Mouse (Mus musculus) C2C12 (cell line): Measurements from ENCODE around the gene Ankrd52. TPM values are rescaled to one million over a fixed set of nuclear protein-coding genes. Genes with fewer than 3 reads are reported as not detected.

ENCODE experiments used
- H3K27me3 ChIP-seq: one replicate; pipeline ENCODE4 v1.6.1; 2011; ENCODE audit not compliant: control insufficient read depth, insufficient read depth, insufficient read length
- H3K36me3 ChIP-seq: one replicate; pipeline ENCODE4 v1.6.1; 2011; ENCODE audit not compliant: control insufficient read depth, insufficient read depth
- H3K4me3 ChIP-seq: one replicate; pipeline ENCODE4 v1.5.1; 2011; ENCODE audit warnings: mild to moderate bottlenecking, control low read depth; ENCODE audit not compliant: poor library complexity, insufficient read depth, severe bottlenecking
- H3K79me2 ChIP-seq: one replicate; pipeline ENCODE4 v1.6.1; 2011; ENCODE audit not compliant: control insufficient read depth, insufficient read depth
- H3K79me3 ChIP-seq: one replicate; pipeline ENCODE4 v1.6.1; 2011; ENCODE audit warnings: low read depth, control low read depth
- H3ac ChIP-seq: one replicate; pipeline ENCODE3; 2011; ENCODE audit warnings: low read depth; ENCODE audit not compliant: control insufficient read depth, insufficient read length
- CEBPB ChIP-seq: IDR thresholded peaks from one replicate; pipeline ENCODE4 v1.6.1; 2011; ENCODE audit warnings: low read depth, mild to moderate bottlenecking, control low read depth, moderate library complexity
- CTCF ChIP-seq: IDR thresholded peaks from one replicate; pipeline ENCODE4 v1.5.1; 2011; ENCODE audit not compliant: control insufficient read depth, insufficient read depth, insufficient read length
- FOSL1 ChIP-seq: IDR thresholded peaks from one replicate; pipeline ENCODE4 v1.8.0; 2011; ENCODE audit warnings: mild to moderate bottlenecking, low read length; ENCODE audit not compliant: poor library complexity, insufficient read depth, severe bottlenecking
- MAX ChIP-seq: IDR thresholded peaks from one replicate; pipeline ENCODE4 v1.6.1; 2011; ENCODE audit warnings: mild to moderate bottlenecking, control low read depth
- MYOD1 ChIP-seq: IDR thresholded peaks from one replicate; pipeline ENCODE4 v1.6.1; 2011; ENCODE audit warnings: low read depth; ENCODE audit not compliant: control insufficient read depth, insufficient read length
- MYOG ChIP-seq: IDR thresholded peaks from one replicate; pipeline ENCODE4 v1.6.1; 2011; ENCODE audit not compliant: control insufficient read depth, insufficient read length; ENCODE audit errors: extremely low read depth
- USF1 ChIP-seq: IDR thresholded peaks from one replicate; pipeline ENCODE4 v1.6.1; 2011; ENCODE audit warnings: low read depth, mild to moderate bottlenecking, control low read depth, moderate library complexity
- polyA plus RNA-seq: library from polyadenylated mRNA; unstranded; fragments of >200 nt; fragmentation: generic; extraction: Trizol; gene quantifications from one replicate; pipeline ENCODE4 v1.2.1, GENCODE M21; 2012; ENCODE audit warnings: missing spikeins

Ankrd52 gene
- polyA plus RNA-seq, 1 experiment, result 35.9 TPM

DNA sequence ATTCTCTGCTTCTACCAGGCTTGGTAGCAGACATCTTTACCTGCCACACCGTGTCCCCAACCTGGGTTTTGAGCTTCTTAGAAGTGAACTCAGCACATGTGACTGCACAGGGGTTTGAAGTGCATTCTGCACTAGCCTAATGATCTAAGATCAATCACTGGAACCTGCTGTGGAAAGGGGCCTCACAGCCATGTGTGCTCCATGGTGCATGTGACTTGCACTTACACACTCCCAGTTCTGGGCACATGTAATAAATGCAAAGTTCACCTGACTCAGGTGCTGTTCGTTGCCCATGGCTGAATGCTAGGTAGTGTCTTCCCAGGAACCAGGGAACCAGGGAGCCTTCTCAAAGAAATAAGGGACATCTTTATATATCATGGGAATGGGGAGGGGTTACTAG lies 56.5 kb downstream of the Ankrd52 start:
- TF ChIP-seq MYOD1 (no peak), MAX (no peak), USF1 (no peak), CEBPB (no peak), CTCF (no peak)
- Histone ChIP-seq H3K79me3 (peaks cover 4% of the 10 kb centered on the region), H3K27me3 (no peaks in the 10 kb centered on the region), H3K79me2 (peaks cover 10% of the 10 kb centered on the region), H3K36me3 (peaks cover 81% of the 10 kb centered on the region), H3ac (no peak overlapping the region), H3K4me3 (no peak overlapping the region)

DNA sequence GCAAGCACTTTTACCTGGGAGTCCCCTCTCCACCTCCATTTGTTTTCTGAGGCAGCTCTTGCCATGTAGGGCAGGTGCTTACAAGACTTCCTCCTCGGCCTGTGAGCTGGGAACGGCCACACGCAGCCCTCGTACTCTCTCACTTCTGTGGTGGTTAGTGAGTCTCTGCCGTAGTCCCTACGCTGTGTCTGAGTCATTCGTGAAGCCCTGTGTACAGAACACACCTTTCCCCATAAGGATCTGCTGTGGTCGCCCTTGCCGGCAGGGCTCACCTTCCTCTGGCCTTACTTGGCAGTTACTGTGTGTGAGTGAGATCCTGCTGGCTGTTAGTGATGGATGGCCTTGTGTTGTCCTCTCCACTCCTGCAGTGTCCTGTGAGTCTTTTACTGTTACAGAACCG lies 57.8 kb downstream of the Ankrd52 start:
- peaks cover 4% of the 10 kb centered on the region for H3K79me3 ChIP-seq
- H3ac ChIP-seq, result no peak overlapping the region
- no peak overlapping the region for H3K4me3 ChIP-seq
- H3K36me3 ChIP-seq, result peaks cover 81% of the 10 kb centered on the region
- peaks cover 10% of the 10 kb centered on the region for H3K79me2 ChIP-seq
- no peaks in the 10 kb centered on the region for H3K27me3 ChIP-seq
- no peak for TF ChIP-seq MYOG
- no peak for TF ChIP-seq USF1
- TF ChIP-seq CTCF, result no peak
- TF ChIP-seq FOSL1, result no peak
- no peak for TF ChIP-seq MYOD1

DNA sequence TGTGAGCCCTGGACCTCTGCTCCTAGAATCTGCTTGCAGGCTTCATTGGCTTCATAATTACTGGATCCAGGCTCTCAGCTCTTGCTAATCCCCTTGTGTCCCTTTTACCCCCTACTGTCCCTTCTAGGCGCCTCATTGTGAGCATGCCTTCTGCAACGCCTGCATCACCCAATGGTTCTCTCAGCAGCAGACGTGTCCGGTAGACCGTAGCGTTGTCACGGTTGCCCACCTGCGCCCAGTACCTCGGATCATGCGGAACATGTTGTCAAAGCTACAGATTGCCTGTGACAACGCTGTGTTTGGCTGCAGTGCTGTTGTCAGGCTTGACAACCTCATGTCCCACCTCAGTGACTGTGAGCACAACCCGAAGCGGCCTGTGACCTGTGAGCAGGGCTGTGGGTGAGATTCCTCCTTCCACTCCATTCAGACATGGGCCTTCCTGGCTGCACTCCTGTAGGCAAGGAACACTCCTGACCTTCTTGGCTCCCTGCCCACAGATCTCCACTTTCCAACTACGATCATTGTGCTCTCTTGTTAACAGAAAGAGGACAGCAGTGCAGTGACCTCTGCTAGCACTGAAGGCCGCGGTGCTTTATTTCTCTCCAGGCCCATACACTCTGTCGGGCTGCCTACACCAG lies 58.4 kb downstream of the Ankrd52 start:
- Histone ChIP-seq H3ac (no peak overlapping the region), H3K79me2 (peaks cover 10% of the 10 kb centered on the region), H3K36me3 (peaks cover 81% of the 10 kb centered on the region), H3K79me3 (peaks cover 4% of the 10 kb centered on the region), H3K27me3 (no peaks in the 10 kb centered on the region), H3K4me3 (no peak overlapping the region)
- TF ChIP-seq FOSL1, result no peak
- no peak for TF ChIP-seq MAX
- no peak for TF ChIP-seq MYOG
- TF ChIP-seq USF1, result no peak
- no peak for TF ChIP-seq MYOD1
- no peak for TF ChIP-seq CTCF
- TF ChIP-seq CEBPB, result no peak

DNA sequence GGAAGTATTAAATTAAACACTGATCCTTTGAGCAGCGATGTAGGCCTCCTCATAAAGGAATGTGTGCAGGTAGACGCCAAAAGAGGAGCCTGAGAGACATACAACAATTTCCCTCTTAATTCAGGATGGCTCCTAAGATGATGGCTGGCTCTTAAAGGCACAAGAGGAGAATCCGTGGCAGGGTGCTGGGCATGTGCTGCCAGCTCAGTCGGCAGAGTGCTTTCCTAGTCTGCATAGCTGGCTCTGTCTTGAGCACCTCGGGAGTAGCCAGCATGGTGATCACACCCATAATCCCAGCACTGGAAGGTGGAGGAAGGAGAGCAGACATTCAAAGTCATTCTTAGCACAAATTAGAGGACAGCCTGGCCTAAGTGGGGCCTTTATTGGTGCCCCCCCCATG lies 59.0 kb downstream of the Ankrd52 start:
- Histone ChIP-seq H3K79me2 (peaks cover 10% of the 10 kb centered on the region), H3K79me3 (peaks cover 4% of the 10 kb centered on the region), H3ac (no peak overlapping the region), H3K4me3 (no peak overlapping the region), H3K36me3 (peaks cover 83% of the 10 kb centered on the region), H3K27me3 (no peaks in the 10 kb centered on the region)
- TF ChIP-seq CEBPB (no peak), USF1 (no peak), MYOG (no peak), CTCF (no peak), MYOD1 (no peak), FOSL1 (no peak), MAX (no peak)

DNA sequence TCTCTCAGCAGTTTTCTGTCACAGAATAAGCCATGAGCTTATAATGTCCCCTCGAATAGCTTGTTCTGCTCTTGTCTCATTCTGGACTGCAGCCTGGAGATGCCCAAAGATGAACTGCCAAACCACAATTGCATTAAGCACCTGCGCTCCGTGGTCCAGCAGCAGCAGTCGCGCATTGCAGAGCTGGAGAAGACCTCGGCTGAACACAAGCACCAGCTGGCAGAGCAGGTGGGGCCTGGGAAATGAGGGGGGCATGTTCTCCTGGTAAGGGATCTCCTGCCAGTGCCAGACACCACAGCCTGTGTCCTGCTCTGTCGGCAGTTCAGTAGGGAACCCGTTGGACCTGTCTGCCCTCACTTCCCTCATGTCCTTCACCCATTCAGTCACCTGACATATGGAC lies 59.5 kb downstream of the Ankrd52 start:
- Histone ChIP-seq H3K36me3 (peaks cover 85% of the 10 kb centered on the region), H3K4me3 (no peak overlapping the region), H3K79me3 (peaks cover 4% of the 10 kb centered on the region), H3ac (no peak overlapping the region), H3K27me3 (no peaks in the 10 kb centered on the region), H3K79me2 (peaks cover 10% of the 10 kb centered on the region)
- no peak for TF ChIP-seq CTCF
- TF ChIP-seq USF1, result no peak
- no peak for TF ChIP-seq MYOG
- TF ChIP-seq MYOD1, result no peak
- TF ChIP-seq MAX, result no peak
- TF ChIP-seq CEBPB, result no peak
- TF ChIP-seq FOSL1, result no peak

DNA sequence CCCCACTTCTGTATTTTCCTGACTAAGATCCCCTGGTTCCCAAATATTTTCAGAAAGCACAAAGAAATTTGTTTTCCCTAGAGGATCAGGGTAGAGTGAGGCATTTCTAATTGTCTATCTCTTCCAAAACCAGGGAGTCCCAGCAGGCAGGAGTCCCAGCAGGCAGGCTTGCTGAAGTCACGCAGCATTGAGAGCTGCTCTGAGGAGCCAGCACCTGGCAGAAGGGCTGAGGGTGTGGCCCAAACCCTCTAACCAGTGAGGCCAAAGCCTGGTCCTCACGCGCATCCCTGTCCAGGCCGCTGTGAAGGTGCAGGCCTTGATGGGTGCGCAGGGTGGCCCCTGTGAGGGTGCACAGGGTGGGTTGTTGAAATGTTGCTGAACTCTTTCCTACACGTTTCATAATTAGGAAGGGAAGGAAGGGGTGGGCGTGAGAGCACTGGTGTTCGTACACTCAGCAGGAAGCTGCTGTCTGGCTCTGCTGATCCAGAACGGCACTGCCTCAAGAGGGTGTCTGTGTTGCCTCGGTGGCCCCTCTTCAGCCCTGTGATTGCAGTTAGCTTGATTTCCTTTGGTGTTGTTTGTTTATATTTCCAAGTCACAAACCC lies 61.9 kb downstream of the Ankrd52 start:
- TF ChIP-seq FOSL1 (no peak), MYOD1 (no peak), MYOG (no peak), USF1 (no peak), CTCF (no peak), MAX (no peak), CEBPB (no peak)
- Histone ChIP-seq H3K36me3 (peaks cover 80% of the 10 kb centered on the region), H3K4me3 (no peak overlapping the region), H3K27me3 (no peaks in the 10 kb centered on the region), H3ac (no peak overlapping the region), H3K79me2 (no peaks in the 10 kb centered on the region), H3K79me3 (peaks cover 3% of the 10 kb centered on the region)
